Mouse (Mus musculus): ENCODE measurements around the gene Caskin1. TPM values are rescaled to one million over a fixed set of nuclear protein-coding genes. Genes with fewer than 3 reads are reported as not detected.
A peak's percentile ranks its signal among the peaks of the same experiment; 100 is the strongest.

The Caskin1 gene
- total RNA-seq, 1 experiment from 2014 or later, result not detected

DNA sequence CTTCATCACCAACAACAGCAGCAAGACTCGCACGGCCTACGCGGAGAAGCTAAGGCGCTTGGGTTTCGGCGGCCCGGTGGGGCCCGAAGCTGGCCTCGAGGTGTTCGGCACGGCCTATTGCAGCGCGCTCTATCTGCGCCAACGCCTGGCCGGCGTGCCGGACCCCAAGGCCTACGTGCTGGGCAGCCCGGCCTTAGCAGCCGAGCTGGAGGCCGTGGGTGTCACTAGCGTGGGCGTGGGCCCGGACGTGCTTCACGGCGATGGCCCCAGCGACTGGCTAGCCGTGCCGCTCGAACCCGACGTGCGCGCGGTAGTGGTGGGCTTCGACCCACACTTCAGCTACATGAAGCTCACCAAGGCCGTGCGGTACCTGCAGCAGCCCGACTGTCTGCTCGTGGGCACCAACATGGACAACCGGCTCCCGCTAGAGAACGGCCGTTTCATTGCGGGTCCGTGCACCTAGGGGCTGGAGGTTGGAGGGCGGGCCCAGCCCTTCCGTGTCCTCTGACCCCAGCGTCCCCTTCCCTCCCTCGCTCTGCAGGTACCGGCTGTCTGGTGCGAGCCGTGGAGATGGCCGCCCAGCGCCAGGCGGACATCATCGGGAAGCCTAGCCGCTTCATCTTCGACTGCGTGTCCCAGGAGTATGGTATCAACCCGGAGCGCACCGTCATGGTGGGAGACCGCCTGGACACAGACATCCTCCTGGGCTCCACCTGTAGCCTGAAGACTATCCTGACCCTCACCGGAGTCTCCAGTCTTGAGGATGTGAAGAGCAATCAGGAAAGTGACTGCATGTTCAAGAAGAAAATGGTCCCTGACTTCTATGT is 17.5 kb upstream of the Caskin1 start:
- ATAC-seq (replicated peaks; ENCODE audit: low read depth, poor library complexity, severe bottlenecking), result no peak

DNA sequence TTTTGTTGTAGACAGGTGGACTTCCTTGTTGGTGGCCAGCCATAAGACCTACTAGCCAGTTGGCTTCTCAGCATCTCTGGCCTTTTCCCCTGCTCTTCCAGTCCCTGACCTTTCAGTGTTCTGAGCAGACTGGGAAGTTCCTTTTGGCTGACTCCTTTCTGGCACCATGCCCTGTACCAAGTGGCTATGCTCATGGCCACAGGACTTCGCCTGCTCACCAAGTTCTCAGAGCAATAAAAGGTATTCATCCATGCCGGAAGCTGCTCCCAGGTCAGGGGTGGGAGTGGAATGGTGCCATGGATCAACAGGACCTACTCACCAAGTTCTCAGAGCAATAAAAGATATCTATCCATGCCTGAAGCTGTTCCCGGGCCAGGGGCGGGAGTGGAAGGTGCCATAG is 15.9 kb upstream of the Caskin1 start:
- no peak for ATAC-seq (replicated peaks; ENCODE audit: low read depth, poor library complexity, severe bottlenecking)

DNA sequence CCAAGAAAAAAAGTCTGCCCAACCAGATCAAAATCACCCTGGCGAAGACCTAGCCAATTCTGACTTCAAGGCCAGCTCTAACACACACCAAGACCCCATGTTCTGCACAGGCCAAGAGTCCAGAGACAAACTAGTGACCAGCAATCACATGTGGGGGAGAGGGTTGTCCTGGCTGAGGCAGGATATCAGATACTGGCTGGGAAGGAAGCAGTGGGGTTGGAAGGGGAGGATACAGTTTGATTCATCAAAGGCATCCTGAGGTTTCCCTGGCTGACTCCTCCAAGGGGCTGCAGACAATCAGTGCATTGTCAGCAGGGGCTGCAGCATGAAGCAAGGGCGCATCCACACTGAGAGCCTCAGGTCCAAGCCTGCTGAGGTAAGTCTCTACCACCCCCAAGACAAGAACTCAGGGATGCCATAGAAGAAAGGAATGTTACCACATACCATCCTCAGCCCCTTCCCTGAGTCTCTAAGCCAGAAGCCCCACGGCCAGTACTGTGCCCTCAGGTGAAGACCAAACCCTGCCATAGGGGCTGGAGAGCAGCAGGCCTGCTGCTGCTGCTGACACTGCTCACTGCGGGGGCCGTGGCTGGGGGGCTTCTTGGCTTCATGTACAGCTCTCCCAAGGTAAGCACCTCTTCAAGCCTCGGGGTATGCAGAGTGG is 14.7 kb upstream of the Caskin1 start, which contains the start of gene Bricd5:
Gene Bricd5 (plus strand): TSS at position 273 of the 664 bp plus-strand sequence.
- no peak for ATAC-seq (replicated peaks; ENCODE audit: low read depth, poor library complexity, severe bottlenecking)

DNA sequence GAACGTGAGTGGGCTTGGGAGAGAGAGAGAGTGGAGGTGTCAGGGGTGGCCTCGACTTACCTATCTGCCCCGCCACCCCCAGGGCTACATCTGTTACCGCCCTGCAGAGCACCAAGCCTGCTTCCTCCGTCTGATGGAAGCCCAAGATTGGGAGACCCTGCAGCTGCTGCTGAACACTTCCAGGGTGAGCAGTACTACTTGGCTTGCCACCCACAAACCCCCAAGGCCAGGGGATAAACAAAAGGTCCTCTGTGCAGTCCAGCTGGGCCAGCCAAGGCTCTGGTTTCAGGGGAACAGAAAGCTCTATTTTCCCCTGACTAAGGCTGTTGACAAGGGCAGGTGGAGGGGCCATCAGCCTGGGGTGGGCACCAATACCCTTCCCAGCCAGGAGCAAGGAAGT is 13.8 kb upstream of the Caskin1 start:
- no peak for ATAC-seq (replicated peaks; ENCODE audit: low read depth, poor library complexity, severe bottlenecking)

DNA sequence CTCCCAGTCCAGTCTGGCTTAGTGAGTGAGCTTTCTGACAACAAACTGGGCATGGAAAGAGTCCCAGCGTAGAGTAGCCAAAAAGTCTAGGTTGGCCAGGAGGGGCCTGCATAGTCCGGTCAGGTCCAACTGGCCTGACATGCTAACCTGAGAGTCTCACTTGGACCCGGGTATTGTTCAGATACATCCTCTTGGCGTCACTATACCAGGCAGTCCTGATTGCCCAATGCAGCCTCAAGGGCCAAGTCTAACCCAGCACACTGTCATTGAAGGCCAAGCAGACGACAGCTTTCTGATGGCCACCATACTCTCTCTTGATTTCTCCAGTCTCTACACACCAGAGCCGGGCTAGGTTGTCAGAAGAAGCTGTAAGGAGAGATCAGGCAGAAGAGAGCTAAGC is 12.8 kb upstream of the Caskin1 start:
- ATAC-seq (replicated peaks; ENCODE audit: low read depth, poor library complexity, severe bottlenecking), result no peak

GRCm38 (mm10) chr17:24476022-24476776 is 12.2 kb upstream of the Caskin1 start:
- no peak for ATAC-seq (replicated peaks; ENCODE audit: low read depth, poor library complexity, severe bottlenecking)

GRCm38 (mm10) chr17:24477053-24477984 is 11.1 kb upstream of the Caskin1 start:
- ATAC-seq (replicated peaks; ENCODE audit: low read depth, poor library complexity, severe bottlenecking), result no peak

GRCm38 (mm10) chr17:24477985-24478600 is 10.3 kb upstream of the Caskin1 start:
- no peak for ATAC-seq (replicated peaks; ENCODE audit: low read depth, poor library complexity, severe bottlenecking)

DNA sequence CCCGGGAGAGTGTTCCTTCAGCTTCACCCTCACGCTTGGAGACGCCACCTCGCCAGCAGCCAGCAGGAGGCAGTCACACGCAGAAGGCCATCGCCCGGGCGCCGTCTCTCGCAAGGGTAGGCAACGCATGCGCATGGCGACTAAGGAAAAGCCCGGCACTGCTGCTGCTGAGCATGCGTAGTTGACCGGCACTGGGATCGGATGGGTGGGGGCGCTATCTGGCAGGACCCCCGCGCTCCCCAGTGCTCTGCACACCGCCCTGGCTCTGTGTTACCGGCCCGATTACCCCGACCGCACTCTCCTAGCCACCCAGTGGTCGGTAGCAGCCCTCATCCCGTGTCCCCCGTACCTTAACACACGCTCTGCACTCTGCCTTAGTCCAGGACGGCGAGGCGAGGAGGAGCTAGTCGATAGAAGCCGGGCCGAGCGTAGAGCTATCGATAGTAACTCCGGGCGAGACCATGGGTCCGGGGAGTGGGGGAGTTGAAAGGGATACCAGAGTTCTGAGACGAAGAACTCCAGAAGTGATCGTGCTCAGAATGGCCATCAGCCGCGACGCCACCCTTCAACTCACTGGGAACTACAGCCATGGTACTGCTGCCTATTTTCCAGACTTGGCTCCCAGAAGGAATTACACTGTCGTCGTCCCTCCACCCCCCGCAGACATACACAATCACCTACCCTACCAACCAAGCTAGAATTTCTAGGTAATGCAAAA is 9.6 kb upstream of the Caskin1 start, which contains the start of gene Mlst8:
Gene Mlst8 (minus strand): TSS at position 416 of the 718 bp plus-strand sequence.
- peak; percentile 93 for ATAC-seq (replicated peaks; ENCODE audit: low read depth, poor library complexity, severe bottlenecking)

DNA sequence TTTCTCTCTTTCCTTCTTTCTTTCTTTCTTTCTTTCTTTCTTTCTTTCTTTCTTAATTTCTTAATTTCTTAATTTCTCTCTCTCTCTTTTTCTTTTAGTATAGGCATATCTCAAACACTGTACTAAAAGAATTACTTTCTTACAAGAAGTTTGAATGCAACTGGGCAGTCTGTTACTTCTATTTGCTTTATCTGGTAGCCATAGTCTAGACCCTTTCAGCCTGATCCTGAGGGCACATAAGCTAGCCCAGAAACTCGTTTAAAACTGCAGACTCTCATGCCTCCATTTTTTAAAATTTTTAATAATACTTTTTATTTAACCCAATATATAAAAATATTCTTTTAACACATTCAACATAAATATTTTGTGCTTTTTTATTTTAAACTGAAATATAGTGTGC is 9.0 kb upstream of the Caskin1 start:
- no peak for ATAC-seq (replicated peaks; ENCODE audit: low read depth, poor library complexity, severe bottlenecking)

DNA sequence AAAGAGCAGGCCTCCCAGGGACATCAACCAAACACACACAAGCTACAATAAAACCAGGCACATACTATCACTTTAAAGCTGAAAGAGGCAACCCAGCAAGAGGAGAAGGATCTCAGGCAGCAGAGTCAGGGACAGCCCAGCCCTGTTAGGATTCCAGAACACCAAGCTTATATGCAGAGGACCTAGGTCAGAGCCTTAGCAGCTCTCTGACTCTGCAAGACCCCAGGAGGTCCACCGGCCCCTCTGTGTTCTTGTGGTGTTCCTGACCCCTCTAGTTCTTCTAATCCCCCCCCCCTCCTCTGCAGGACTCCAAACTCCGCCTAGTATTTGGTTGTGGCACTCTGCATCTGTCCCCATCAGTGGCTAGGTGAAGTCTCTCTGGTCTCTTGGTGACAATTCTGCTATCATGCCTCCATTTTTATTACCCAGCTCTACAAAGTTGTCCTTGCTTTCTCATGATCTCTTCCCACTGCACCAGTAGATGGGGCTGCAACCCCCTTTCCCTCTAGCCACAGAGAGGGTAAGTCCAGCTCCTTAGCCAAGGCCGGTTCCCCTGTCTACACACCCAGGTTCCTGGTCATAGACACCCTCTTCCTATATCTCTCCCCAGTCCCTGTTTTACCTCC is 8.1 kb upstream of the Caskin1 start:
- ATAC-seq (replicated peaks; ENCODE audit: low read depth, poor library complexity, severe bottlenecking), result no peak

GRCm38 (mm10) chr17:24481027-24481815 is 7.2 kb upstream of the Caskin1 start:
- no peak for ATAC-seq (replicated peaks; ENCODE audit: low read depth, poor library complexity, severe bottlenecking)

DNA sequence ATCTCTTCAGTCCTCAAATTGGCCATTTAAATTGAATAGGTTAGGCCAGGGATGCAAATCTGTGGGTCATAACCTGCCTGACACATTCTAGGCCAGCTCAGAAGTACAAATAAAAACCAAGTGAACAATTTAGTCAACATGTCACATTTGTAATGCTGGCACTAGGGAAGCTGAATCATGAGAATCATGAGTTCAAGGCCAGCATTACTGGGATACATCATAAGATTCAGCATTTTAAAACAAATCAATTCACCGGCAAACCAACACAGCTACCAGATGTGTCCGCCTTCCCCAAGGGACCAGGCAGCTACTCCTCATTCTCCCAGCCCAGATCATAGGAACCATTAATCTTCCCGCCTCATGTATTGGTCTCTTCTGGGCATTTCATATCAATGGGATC is 4.9 kb upstream of the Caskin1 start:
- no peak for ATAC-seq (replicated peaks; ENCODE audit: low read depth, poor library complexity, severe bottlenecking)

GRCm38 (mm10) chr17:24485090-24485860 is 3.1 kb upstream of the Caskin1 start:
- no peak for ATAC-seq (replicated peaks; ENCODE audit: low read depth, poor library complexity, severe bottlenecking)

GRCm38 (mm10) chr17:24488662-24489264 is 362 bp downstream of the Caskin1 start:
- ATAC-seq (replicated peaks; ENCODE audit: low read depth, poor library complexity, severe bottlenecking), result peak; percentile 36; the same call in 1 of the 2 replicates
